Mouse (Mus musculus): ENCODE data around the gene Myo18b.

DNA sequence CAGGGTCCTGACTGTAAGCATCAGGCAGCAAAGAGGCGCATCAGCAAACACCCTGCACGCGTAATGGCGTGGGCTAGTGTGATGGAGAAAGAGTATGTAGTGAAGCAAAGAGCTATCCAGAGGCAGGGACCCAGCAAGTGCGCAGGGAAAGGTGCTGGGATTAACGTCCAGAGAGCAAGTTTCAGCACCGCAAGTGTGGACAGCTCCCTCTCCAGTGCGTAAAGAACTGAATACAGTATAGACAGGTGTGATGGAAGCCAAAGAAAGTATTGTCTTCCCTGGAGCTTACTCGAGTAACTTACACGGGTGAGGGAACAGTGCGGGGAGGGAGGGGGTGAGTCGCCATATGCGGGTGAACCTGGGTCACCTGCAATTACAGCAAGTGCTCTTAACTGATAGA lies 71.8 kb downstream of the Myo18b start:
- TF ChIP-seq CTCF (IDR thresholded peaks at IDR 0.05; ENCODE audit: control insufficient read depth, insufficient read depth, insufficient read length) (no peak), USF1 (IDR thresholded peaks at IDR 0.05; ENCODE audit: low read depth) (no peak), MAX (IDR thresholded peaks at IDR 0.05) (no peak), MYOG (IDR thresholded peaks at IDR 0.05; ENCODE audit: control insufficient read depth, extremely low read depth, insufficient read length) (no peak), FOSL1 (IDR thresholded peaks at IDR 0.05; ENCODE audit: insufficient read depth, low read length, poor library complexity, severe bottlenecking) (no peak)
